Mouse (Mus musculus): ENCODE results near the gene Tfip11.

DNA sequence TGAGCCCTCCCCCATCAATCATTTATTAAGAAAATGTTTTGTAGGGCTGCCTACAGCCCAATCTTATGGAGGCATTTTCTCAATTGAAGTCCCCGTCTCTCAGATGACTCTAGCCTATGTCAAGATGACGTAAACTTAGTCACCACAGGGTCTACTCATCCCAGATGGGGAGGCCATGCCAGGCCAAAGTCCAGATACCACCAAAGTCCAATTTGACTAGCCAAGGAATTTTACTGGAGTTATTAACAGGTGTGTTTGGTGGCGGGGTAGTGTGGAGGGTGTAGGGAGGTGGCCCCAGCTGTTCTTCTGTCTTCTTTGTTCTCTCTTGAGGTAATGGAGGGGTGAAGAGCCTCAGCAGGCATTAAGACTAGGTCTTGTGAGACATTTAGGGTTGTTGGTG is 33.9 kb downstream of the Tfip11 start:
- no peak for TF ChIP-seq TCF12 (IDR thresholded peaks at IDR 0.05; ENCODE audit: low read depth, low read length)
- no peak for TF ChIP-seq MAFK (IDR thresholded peaks at IDR 0.05; ENCODE audit: borderline replicate concordance, low read depth, low read length)
- TF ChIP-seq HCFC1 (IDR thresholded peaks at IDR 0.05; ENCODE audit: low read depth, low read length) = no peak
- TF ChIP-seq POLR2A (IDR thresholded peaks at IDR 0.05; ENCODE audit: control insufficient read depth in 1 of 2, insufficient read depth in 1 of 2, low read depth in 1 of 2, low read length in 2 of 2, poor library complexity in 1 of 2) = no peak
- no peak for TF ChIP-seq EP300 (IDR thresholded peaks at IDR 0.05; ENCODE audit: low read depth in 1 of 2, low read length in 2 of 2)
- TF ChIP-seq POLR2AphosphoS5 (IDR thresholded peaks at IDR 0.05; ENCODE audit: borderline replicate concordance, low read depth, low read length) = no peak
- TF ChIP-seq CTCF (IDR thresholded peaks at IDR 0.05 in 2 of 3, conservative IDR thresholded peaks at IDR 0.05 in 1 of 3; ENCODE audit: control insufficient read depth in 1 of 3, insufficient read depth in 1 of 3, low read depth in 2 of 3, low read length in 3 of 3, poor library complexity in 1 of 3, severe bottlenecking in 1 of 3) = no peak
